Mouse (Mus musculus) lung, adult 2 months (tissue): ENCODE results near the gene Faf2.

Source experiments
- CTCF ChIP-seq: fragments of 200-500 bp; IDR thresholded peaks from 2 replicates; pipeline ENCODE4 v1.5.1; 2011; ENCODE audit warnings: mild to moderate bottlenecking, low read length, control low read depth; ENCODE audit not compliant: insufficient read depth
- POLR2A ChIP-seq: fragments of 200-500 bp; IDR thresholded peaks from 2 replicates; pipeline ENCODE4 v1.6.1; 2011; ENCODE audit warnings: low read depth, mild to moderate bottlenecking, control low read depth, low read length, borderline replicate concordance; ENCODE audit errors: extremely low read depth

DNA sequence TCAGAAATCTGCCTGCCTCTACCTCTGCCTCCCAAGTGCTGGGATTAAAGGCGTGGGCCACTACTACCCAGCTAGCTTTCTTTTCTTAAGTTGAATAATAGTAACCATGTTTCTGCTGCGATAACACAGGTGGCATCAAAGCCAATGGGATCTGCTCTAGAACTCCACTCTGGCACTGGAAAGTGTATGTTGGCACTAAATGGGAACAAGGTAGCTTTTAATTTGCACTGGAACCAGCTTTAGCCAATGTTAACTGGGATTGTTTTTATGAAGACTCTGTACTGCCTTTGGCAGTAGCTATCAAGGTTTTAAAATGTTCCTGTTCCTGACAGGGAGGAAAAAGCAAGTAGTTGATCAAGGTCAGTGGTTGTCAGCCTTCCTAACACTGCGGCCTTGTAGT lies 13.4 kb downstream of the Faf2 start:
- TF ChIP-seq CTCF: no peak
- TF ChIP-seq POLR2A: no peak
